Mouse (Mus musculus) B cell, adult 2 months (primary cell): ENCODE data around the gene Gpn3.
A peak's percentile ranks its signal among the peaks of the same experiment; 100 is the strongest.

ENCODE experiments used
- DNase-seq, 2 experiments: peaks; one replicate each; pipeline ENCODE4 v3.0.0; 2022

Gpn3 gene

GRCm38 (mm10) chr5:122371591-122372191 is at the start of gene Gpn3:
TSS of gene Gpn3 (plus strand) at chr5:122371876.
- DNase-seq: no peak

GRCm38 (mm10) chr5:122323523-122323922 is 48.2 kb upstream of the Gpn3 start:
- DNase-seq: no peak

GRCm38 (mm10) chr5:122324608-122325431 is 46.9 kb upstream of the Gpn3 start:
- DNase-seq: no peak

GRCm38 (mm10) chr5:122325477-122325876 is 46.2 kb upstream of the Gpn3 start:
- no peak for DNase-seq

- DNase-seq: no peak
Observed at GRCm38 (mm10) chr5:122327283-122327682, 44.4 kb upstream of the Gpn3 start.

GRCm38 (mm10) chr5:122330269-122330668 is 41.4 kb upstream of the Gpn3 start:
- DNase-seq: no peak

GRCm38 (mm10) chr5:122334682-122335081 is 37.0 kb upstream of the Gpn3 start:
- DNase-seq: no peak

- no peak for DNase-seq
Observed at GRCm38 (mm10) chr5:122336554-122337294, 35.0 kb upstream of the Gpn3 start.

GRCm38 (mm10) chr5:122342874-122343273 is 28.8 kb upstream of the Gpn3 start:
- DNase-seq: no peak

GRCm38 (mm10) chr5:122343768-122344167 is 27.9 kb upstream of the Gpn3 start:
- peak; percentile 32 to 42 for DNase-seq

GRCm38 (mm10) chr5:122344260-122344659 is 27.4 kb upstream of the Gpn3 start:
- DNase-seq: peak; percentile 91

- no peak for DNase-seq
Observed at GRCm38 (mm10) chr5:122345777-122346176, 25.9 kb upstream of the Gpn3 start.

GRCm38 (mm10) chr5:122353807-122354491 is 17.7 kb upstream of the Gpn3 start, which contains the start of the genes Rad9b and Vps29:
TSS of gene Rad9b (minus strand) at chr5:122354233.
TSS of gene Vps29 (plus strand) at chr5:122354369.
- peak; percentile 98 to 99 for DNase-seq

GRCm38 (mm10) chr5:122354492-122355067 is 17.1 kb upstream of the Gpn3 start:
- no peak for DNase-seq

- DNase-seq: peak; percentile 94 to 96
Observed at GRCm38 (mm10) chr5:122372192-122372769, 605 bp downstream of the Gpn3 start, which contains the start of gene Fam216a. TSS of gene Fam216a (minus strand) at chr5:122372364.

GRCm38 (mm10) chr5:122372878-122373277 is 1.2 kb downstream of the Gpn3 start:
- no peak for DNase-seq

GRCm38 (mm10) chr5:122377101-122377833 is 5.6 kb downstream of the Gpn3 start:
- no peak for DNase-seq

GRCm38 (mm10) chr5:122378171-122378570 is 6.5 kb downstream of the Gpn3 start:
- no peak for DNase-seq

- peak; percentile 81 to 82 for DNase-seq
Observed at GRCm38 (mm10) chr5:122379374-122380155, 7.9 kb downstream of the Gpn3 start.

GRCm38 (mm10) chr5:122390006-122390405 is 18.3 kb downstream of the Gpn3 start:
- DNase-seq: no peak
